Mouse (Mus musculus): ENCODE measurements around the gene Ctnnd2.

DNA sequence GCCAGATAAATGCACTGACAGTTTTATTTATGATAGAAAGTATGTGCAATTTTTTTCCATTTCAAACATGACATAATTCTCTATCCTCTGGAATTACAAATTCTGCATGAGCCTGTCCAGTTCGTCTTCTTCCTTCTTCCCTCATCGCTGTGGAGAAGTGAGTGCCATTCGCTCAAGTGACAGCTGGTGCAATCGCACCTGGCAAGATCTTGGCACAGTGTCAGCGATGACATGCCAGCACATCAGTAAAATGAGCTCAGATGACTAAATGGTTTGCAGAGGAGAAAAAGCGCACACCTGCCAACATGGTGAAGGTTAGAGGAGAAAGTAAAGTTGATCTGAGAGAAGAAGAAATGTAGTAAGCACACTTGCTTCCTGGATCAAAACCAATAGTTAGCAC lies 885.9 kb downstream of the Ctnnd2 start:
- TF ChIP-seq TCF12 (IDR thresholded peaks at IDR 0.05; ENCODE audit: insufficient read depth, poor library complexity, severe bottlenecking) (no peak), USF1 (IDR thresholded peaks at IDR 0.05; ENCODE audit: low read depth) (no peak), MYOD1 (IDR thresholded peaks at IDR 0.05; ENCODE audit: control insufficient read depth in 1 of 3, insufficient read length in 2 of 3, low read depth in 2 of 3) (peak in 2 of 3 experiments; percentile 65 to 78), MAX (IDR thresholded peaks at IDR 0.05; ENCODE audit: low read depth) (no peak), POLR2A (IDR thresholded peaks at IDR 0.05; ENCODE audit: insufficient read length, low read depth) (no peak), MYOG (IDR thresholded peaks at IDR 0.05; ENCODE audit: control insufficient read depth in 1 of 3, insufficient read depth in 1 of 3, insufficient read length in 2 of 3, low read depth in 2 of 3) (peak in 1 of 3 experiments; percentile 71), E2F4 (IDR thresholded peaks at IDR 0.05; ENCODE audit: insufficient read depth) (no peak), TCF3 (IDR thresholded peaks at IDR 0.05; ENCODE audit: insufficient read length, low read depth) (no peak), SRF (IDR thresholded peaks at IDR 0.05; ENCODE audit: control insufficient read depth, insufficient read length, low read depth) (no peak), REST (IDR thresholded peaks at IDR 0.05; ENCODE audit: insufficient read depth, insufficient read length) (no peak), POLR2AphosphoS2 (IDR thresholded peaks at IDR 0.05; ENCODE audit: insufficient read length, low read depth) (no peak)
